Mouse (Mus musculus) lung, adult 2 months (tissue): ENCODE measurements around the gene Pdcl.

ENCODE experiments used
- CTCF ChIP-seq: fragments of 200-500 bp; IDR thresholded peaks from 2 replicates; pipeline ENCODE4 v1.5.1; 2011; ENCODE audit warnings: mild to moderate bottlenecking, low read length, control low read depth; ENCODE audit not compliant: insufficient read depth
- POLR2A ChIP-seq: fragments of 200-500 bp; IDR thresholded peaks from 2 replicates; pipeline ENCODE4 v1.6.1; 2011; ENCODE audit warnings: low read depth, mild to moderate bottlenecking, control low read depth, low read length, borderline replicate concordance; ENCODE audit errors: extremely low read depth

DNA sequence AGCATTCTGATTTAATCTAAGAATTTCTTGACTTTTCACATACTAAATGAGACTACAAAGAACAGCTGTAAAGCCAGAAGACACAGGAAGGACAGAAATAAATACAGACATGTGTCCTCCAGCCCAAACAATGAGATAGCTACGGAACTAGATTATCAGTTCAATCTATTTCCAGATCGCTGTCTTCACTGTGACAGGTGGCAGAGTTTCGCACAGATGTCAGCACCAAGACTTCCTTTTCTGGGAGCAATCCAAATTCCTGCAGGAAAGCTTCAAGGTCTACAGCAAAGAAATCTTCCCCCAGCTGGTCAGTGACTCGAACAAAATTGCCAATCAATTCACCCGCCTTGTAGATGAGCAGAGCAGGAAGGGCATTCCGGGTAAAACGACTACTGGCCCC, 7.5 kb downstream of the Pdcl start:
- TF ChIP-seq POLR2A (no peak), CTCF (no peak)
